Mouse (Mus musculus): ENCODE data around the gene Ilf3. TPM values are rescaled to one million over a fixed set of nuclear protein-coding genes. Genes with fewer than 3 reads are reported as not detected.
"Not testable (repeated sequence)": the region's sequence is repeated elsewhere in the genome, so short reads cannot be mapped to it uniquely, and the experiment has no call there.

Ilf3 gene
- 55.5 and 62.9 TPM in 2 replicates for polyA plus RNA-seq (2012; ENCODE audit: insufficient read depth, low replicate concordance)

GRCm38 (mm10) chr9:21367357-21368111, at the start of gene Ilf3:
TSS of gene Ilf3 (plus strand) at chr9:21367871.
- peaks cover 54% of the 10 kb centered on the region for H3K4me1 ChIP-seq
- H3K36me3 ChIP-seq (replicated peaks; ENCODE audit: low read length), result peaks cover 18% of the 10 kb centered on the region
- H3K9me3 ChIP-seq, result no peaks in the 10 kb centered on the region
- TF ChIP-seq FLI1 (IDR thresholded peaks at IDR 0.05; ENCODE audit: low read length), result no peak
- TF ChIP-seq GATA1 (IDR thresholded peaks at IDR 0.05; ENCODE audit: borderline replicate concordance, low read length), result no peak
- H3K27me3 ChIP-seq (replicated peaks), result no peaks in the 10 kb centered on the region
- peak within 1 kb of the TSS; percentile 94 for H3K4me3 ChIP-seq (replicated peaks)

GRCm38 (mm10) chr9:21318792-21319191, 48.9 kb upstream of the Ilf3 start:
- H3K4me1 ChIP-seq, result peaks cover 61% of the 10 kb centered on the region
- peaks cover 3% of the 10 kb centered on the region for H3K36me3 ChIP-seq (replicated peaks; ENCODE audit: low read length)
- H3K4me3 ChIP-seq (replicated peaks), result peak overlapping the region; percentile 31
- TF ChIP-seq GATA1 (IDR thresholded peaks at IDR 0.05; ENCODE audit: borderline replicate concordance, low read length) (no peak), FLI1 (IDR thresholded peaks at IDR 0.05; ENCODE audit: low read length) (no peak)
- no peaks in the 10 kb centered on the region for H3K9me3 ChIP-seq
- no peaks in the 10 kb centered on the region for H3K27me3 ChIP-seq (replicated peaks)

DNA sequence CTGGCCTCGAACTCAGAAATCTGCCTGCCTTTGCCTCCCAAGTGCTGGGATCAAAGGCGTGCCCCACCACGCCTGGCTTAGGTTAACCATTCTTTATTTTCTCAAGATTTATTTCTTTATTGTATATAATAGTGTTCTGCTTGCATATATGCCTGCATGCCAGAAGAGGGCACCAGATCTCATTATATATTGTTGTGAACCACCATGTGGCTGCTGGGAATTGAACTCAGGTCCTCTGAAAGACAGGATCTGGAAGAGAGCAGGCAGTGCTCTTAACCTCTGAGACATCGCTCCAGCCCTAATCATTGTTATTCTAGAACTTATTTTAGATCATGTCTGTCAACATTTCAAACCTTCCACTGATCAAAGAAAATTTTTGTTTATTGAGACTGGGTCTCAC, 48.2 kb upstream of the Ilf3 start:
- peaks cover 63% of the 10 kb centered on the region for H3K4me1 ChIP-seq
- H3K4me3 ChIP-seq (replicated peaks), result no peak overlapping the region
- TF ChIP-seq FLI1 (IDR thresholded peaks at IDR 0.05; ENCODE audit: low read length) (no peak), GATA1 (IDR thresholded peaks at IDR 0.05; ENCODE audit: borderline replicate concordance, low read length) (no peak)
- H3K36me3 ChIP-seq (replicated peaks; ENCODE audit: low read length), result peaks cover 7% of the 10 kb centered on the region
- H3K9me3 ChIP-seq, result no peaks in the 10 kb centered on the region
- no peaks in the 10 kb centered on the region for H3K27me3 ChIP-seq (replicated peaks)

DNA sequence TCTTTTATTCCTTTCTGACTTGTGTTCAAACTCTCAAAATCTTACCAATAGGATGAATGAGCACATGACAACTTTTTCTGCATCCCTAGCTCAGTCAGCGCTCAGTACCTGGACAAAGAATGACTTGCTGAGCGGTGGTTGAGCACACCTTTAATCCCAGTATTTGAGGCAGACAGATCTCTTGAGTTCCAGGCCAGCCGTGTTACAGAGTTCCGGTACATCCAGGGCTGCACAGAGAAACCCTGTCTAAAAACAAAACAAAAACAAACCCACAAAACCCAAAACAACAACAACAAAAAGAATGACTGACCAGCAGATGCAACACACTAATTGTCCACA, 47.4 kb upstream of the Ilf3 start:
- H3K4me1 ChIP-seq, result peaks cover 63% of the 10 kb centered on the region
- peak overlapping the region; percentile 98 for H3K4me3 ChIP-seq (replicated peaks)

DNA sequence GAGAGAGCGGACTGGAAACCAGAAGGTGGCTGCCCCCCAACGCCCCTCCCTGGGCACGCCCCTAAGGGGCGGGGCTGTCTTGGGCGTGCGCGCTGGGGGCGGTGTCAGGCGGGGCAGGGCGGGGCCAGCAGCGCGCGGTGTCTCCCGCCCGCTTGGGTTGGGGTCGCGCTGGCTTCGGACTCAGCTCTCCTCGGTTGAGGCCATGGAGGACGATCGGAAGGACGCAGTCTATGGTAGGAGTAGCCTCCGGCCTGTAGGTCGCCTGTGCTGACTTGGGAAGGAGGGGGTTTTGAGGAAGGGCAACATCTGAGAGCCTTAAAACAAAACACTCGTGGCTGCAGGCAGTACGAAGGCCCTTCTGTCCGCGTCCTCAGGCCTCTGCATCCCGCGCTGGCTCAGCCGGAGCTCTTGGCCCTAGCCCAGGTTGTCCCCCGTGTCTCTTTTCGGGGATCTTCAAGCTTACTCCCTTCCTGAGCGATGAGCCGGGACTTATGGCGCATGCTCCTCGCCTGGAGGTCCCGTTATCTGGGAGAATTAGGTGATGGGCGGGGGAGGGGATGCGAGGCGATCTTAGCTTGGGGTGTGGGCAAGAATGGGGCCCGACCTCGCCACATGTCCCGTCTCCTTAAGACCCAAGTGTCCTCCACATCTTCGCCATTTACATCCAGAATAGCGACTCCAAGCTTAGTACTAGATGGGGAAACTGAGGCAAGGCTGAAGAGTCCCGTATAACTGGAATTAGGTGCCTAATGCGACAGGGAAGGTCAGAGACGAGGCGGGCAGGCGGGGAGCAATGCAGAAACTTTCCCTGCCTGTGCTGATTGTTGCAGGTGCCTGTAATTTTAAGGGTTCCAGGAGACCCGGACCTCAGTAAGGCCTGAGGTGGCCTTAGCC, 46.8 kb upstream of the Ilf3 start, which contains the start of gene Slc44a2:
Gene Slc44a2, plus strand, starts transcription at position 80 of the 894 bp plus-strand sequence.
- no peak for TF ChIP-seq GATA1 (IDR thresholded peaks at IDR 0.05; ENCODE audit: borderline replicate concordance, low read length)
- no peak for TF ChIP-seq FLI1 (IDR thresholded peaks at IDR 0.05; ENCODE audit: low read length)

More for the DNA sequence above, 47.4 kb upstream of the Ilf3 start:
- H3K36me3 ChIP-seq (replicated peaks; ENCODE audit: low read length), result peaks cover 12% of the 10 kb centered on the region
- TF ChIP-seq GATA1 (IDR thresholded peaks at IDR 0.05; ENCODE audit: borderline replicate concordance, low read length) (no peak), FLI1 (IDR thresholded peaks at IDR 0.05; ENCODE audit: low read length) (no peak)
- no peaks in the 10 kb centered on the region for H3K9me3 ChIP-seq
- H3K27me3 ChIP-seq (replicated peaks), result no peaks in the 10 kb centered on the region

GRCm38 (mm10) chr9:21321513-21321835, 46.2 kb upstream of the Ilf3 start:
- no peak for TF ChIP-seq FLI1 (IDR thresholded peaks at IDR 0.05; ENCODE audit: low read length)
- TF ChIP-seq GATA1 (IDR thresholded peaks at IDR 0.05; ENCODE audit: borderline replicate concordance, low read length), result no peak
- Histone ChIP-seq H3K4me3 (replicated peaks) (peak overlapping the region; percentile 98), H3K4me1 (peaks cover 66% of the 10 kb centered on the region), H3K9me3 (no peaks in the 10 kb centered on the region), H3K27me3 (replicated peaks) (no peaks in the 10 kb centered on the region), H3K36me3 (replicated peaks; ENCODE audit: low read length) (peaks cover 21% of the 10 kb centered on the region)

More for the DNA sequence above, 46.8 kb upstream of the Ilf3 start, which contains the start of gene Slc44a2:
- Histone ChIP-seq H3K4me3 (replicated peaks) (peak within 1 kb of the TSS; percentile 98), H3K4me1 (peaks cover 62% of the 10 kb centered on the region), H3K27me3 (replicated peaks) (no peaks in the 10 kb centered on the region), H3K9me3 (no peaks in the 10 kb centered on the region), H3K36me3 (replicated peaks; ENCODE audit: low read length) (peaks cover 17% of the 10 kb centered on the region)

DNA sequence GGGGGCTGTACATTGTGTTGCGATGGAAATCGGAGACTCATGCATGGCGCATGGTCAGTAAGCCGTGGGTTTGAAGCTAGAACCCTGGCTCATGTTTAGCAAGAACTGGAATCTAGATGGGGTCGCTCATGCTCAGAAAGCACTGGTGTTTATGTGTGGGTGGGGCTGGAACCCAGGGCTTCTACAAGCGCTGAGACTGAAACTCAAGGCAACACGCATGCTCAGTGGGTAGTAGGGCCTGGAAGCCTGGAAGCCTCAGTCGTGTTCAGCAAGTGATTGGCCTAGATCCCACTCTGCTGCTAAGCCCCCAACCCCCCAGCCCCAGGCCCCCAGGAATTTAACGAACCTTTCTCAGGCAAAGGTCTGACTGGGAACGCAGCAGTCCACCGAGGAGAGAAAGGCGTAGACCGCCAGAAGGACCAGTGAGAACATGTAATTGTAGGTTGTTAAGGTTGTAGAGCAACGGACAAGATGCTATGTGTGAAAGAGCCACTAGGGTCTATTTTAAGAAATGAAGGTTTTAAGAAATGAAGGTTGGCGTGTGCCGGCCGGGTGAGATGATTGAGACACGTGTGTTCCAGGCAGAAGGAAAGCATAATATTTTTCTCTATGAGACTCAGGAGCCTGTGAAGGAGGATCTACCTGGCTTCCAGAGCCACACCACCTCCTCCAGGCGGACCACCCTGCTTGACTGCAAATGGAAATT, 45.3 kb upstream of the Ilf3 start:
- H3K27me3 ChIP-seq (replicated peaks), result no peaks in the 10 kb centered on the region
- H3K36me3 ChIP-seq (replicated peaks; ENCODE audit: low read length), result peaks cover 23% of the 10 kb centered on the region
- no peaks in the 10 kb centered on the region for H3K9me3 ChIP-seq
- TF ChIP-seq GATA1 (IDR thresholded peaks at IDR 0.05; ENCODE audit: borderline replicate concordance, low read length) (no peak), FLI1 (IDR thresholded peaks at IDR 0.05; ENCODE audit: low read length) (no peak)
- H3K4me1 ChIP-seq, result peaks cover 66% of the 10 kb centered on the region
- H3K4me3 ChIP-seq (replicated peaks), result peak overlapping the region; percentile 98

- peak overlapping the region; percentile 98 for H3K4me3 ChIP-seq (replicated peaks)
- H3K36me3 ChIP-seq (replicated peaks; ENCODE audit: low read length), result peaks cover 26% of the 10 kb centered on the region
- peaks cover 71% of the 10 kb centered on the region for H3K4me1 ChIP-seq
- H3K9me3 ChIP-seq; H3K27me3 ChIP-seq (replicated peaks): not testable (repeated sequence)
Measured at GRCm38 (mm10) chr9:21322917-21323297, 44.8 kb upstream of the Ilf3 start.

GRCm38 (mm10) chr9:21324269-21324668, 43.4 kb upstream of the Ilf3 start:
- Histone ChIP-seq H3K4me1 (peaks cover 76% of the 10 kb centered on the region), H3K27me3 (replicated peaks) (no peaks in the 10 kb centered on the region), H3K36me3 (replicated peaks; ENCODE audit: low read length) (peaks cover 33% of the 10 kb centered on the region), H3K9me3 (no peaks in the 10 kb centered on the region), H3K4me3 (replicated peaks) (peak overlapping the region; percentile 83)
- TF ChIP-seq FLI1 (IDR thresholded peaks at IDR 0.05; ENCODE audit: low read length), result peak; percentile 79
- peak; percentile 87 for TF ChIP-seq GATA1 (IDR thresholded peaks at IDR 0.05; ENCODE audit: borderline replicate concordance, low read length)

Measured in megakaryocyte, embryonic 14.5 days (primary cell).